Mouse (Mus musculus) right cerebral cortex, postnatal 10 days (tissue): ENCODE measurements around the gene Serpina16.

ENCODE experiments used
- DNase-seq, 2 experiments: peaks; one replicate each; pipeline ENCODE4 v3.0.0; 2021; ENCODE audit warnings: low spot score in 2 of 2

Gene Serpina16

DNA sequence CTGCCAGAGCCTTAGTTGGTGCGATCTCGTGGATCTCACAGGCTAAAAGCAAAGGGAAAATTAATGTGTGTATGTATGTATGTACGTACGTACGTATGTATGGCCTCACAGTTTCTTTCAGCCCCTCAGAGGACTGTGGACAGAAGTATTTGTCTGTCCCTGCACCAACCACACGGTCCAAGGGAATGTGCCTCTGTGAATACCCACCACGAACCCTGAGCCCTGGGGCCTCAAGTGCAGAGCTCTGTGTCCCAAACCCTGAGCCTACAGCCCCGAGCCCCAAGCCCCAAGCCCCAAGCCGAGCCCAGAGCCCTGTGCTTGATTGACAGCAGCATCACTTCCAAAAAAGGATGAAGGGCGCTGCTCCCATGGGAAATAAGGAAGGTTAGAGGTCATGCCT is 17.9 kb downstream of the Serpina16 start:
- DNase-seq: no peak

GRCm38 (mm10) chr12:103656848-103657626 is 18.9 kb downstream of the Serpina16 start, which contains the start of gene Serpina6:
Gene Serpina6, minus strand, starts transcription at chr12:103657212.
- no peak for DNase-seq

GRCm38 (mm10) chr12:103655123-103656044 is 20.6 kb downstream of the Serpina16 start:
- DNase-seq: no peak

GRCm38 (mm10) chr12:103653836-103654235 is 22.1 kb downstream of the Serpina16 start:
- no peak for DNase-seq

GRCm38 (mm10) chr12:103646314-103646713 is 29.6 kb downstream of the Serpina16 start:
- DNase-seq: no peak

DNA sequence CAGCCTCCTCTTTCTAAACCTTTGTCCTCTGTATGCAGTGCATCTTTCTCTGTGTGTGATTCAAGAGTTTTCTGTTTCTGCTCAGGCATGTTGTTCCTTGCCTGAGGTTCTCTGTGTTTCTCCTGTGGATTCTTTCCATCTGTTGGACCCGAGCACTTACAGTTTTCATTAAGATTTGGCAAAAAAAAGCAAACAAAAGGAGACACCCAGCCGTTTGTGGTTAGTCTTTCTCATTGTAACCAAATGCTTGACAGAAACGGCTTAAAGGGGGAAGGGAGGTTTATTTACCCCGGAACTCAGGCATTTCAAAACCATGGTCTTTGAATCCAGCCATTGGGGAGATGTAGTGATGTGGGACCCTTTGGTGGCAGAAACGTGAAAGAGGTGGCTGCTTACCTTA is 31.3 kb downstream of the Serpina16 start:
- DNase-seq: no peak

DNA sequence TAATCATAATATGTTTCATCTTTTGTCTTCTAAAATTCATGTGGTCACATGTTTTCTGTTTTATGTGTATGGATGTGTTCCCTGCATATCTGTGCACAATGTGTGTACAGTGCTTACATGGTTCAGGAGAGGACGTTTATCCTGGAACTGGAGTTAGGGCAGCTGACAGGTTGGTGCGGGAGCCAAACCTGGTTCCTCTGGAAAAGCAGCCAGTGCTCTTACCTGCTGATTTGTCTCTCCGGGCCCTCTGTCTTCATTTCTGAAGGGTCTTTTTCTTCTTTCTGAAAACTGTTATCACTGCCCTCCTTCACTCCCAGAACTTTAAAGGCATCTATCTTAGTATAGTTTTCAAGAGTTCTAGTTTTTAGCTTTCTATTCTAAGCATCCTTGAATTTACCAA is 32.1 kb downstream of the Serpina16 start:
- no peak for DNase-seq

GRCm38 (mm10) chr12:103643336-103643735 is 32.6 kb downstream of the Serpina16 start:
- DNase-seq: peak; percentile 84 to 90

DNA sequence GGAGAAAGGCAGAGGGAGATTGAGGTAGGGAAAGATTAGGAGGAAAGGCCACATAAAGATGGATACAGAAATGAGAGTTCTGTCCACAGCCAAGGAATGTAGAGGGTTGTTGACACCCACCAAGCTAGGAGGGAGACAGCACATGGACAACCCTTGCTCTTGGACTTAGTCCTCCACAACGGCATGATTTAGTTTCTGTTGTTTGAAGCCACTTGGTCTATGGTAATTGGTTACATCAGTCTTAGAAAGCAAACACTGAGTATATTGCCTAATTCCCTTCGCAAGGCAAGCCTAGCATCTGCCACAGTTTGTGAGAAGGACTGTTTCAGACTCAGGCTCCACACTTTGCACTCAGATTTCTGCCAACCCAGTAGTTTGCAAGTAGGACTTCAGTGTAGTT is 40.1 kb downstream of the Serpina16 start:
- DNase-seq: no peak

DNA sequence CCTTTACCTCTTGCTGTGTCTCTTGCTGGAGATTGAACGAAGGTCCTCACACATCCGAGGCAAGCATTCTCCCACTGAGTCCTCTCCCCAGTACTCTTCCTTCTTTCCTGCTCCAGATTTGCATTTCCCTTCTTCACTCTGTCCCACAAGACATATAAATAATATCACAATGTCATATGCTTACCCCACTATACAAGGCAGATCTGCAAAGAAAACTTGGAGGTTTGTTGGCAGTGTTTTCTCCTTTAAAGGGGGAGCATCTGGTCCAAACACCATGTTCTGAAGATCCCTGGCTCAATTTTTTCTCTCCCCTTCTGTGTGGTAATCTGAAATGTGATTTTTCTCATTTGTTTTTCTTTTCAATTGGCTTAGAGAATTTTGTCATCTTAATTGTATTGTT is 41.5 kb downstream of the Serpina16 start:
- no peak for DNase-seq

DNA sequence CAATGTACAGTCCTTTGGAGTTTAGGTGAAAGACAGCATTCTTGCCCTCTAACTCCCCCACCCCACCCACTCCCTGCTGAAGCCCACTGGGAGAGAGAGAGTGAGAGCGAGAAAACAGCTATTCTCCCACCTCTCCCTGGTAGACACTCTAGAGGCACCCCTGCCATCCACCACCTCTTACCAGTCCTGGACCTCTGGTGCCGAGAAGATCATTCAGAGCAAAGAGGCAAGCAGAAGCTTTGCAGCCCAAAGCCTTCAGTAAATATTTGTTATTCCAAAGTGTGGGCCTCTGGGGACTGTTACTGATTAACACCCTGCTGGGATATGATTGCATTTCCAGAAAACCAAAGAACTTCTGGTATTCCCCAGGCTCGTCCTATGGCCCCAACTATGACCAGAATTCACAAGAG is 44.7 kb downstream of the Serpina16 start, which contains the start of gene Serpina10:
Serpina10 (minus strand) TSS at position 242 of the 410 bp plus-strand sequence.
- DNase-seq: no peak
